Mouse (Mus musculus): ENCODE results near the gene Nf1. TPM values are rescaled to one million over a fixed set of nuclear protein-coding genes. Genes with fewer than 3 reads are reported as not detected.

Gene Nf1
- polyA plus RNA-seq (2014; fragmentation: Nextera tagmentation; extraction: Ambion mirVana), result 8.8 and 9.2 TPM in 2 replicates

DNA sequence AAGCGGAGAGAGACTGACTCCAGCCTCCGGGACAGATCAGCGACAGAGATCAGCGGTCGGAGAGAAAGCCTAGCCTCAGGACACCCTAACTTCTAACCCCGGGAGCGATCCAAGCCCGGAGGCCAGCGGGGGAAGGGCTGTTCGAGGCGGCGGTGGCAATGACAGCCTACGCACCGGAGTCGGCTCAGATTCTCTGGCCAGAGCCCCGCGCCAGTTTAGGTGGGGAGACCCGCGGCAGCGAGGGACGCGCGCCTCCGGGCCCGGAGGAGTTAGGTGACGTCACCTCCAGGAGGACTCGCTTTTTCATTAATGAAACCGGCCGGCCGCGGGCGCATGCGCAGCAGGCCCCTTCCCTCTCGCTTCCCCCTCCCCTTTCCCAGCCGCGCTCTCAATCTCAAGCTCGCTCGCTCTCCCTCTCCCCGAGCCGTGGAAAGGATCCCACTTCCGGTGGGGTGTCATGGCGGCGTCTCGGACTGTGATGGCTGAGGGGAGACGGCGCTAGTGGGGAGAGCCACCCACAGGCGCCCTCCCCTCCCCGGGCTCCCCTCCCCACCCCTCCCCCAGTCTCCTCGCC is at the start of gene Nf1:
Nf1 (plus strand) TSS at position 460 of the 574 bp plus-strand sequence.
- Histone ChIP-seq H3K9ac (ENCODE audit: low read depth, low read length) (peak within 1 kb of the TSS; percentile 97), H3K36me3 (ENCODE audit: control insufficient read depth, insufficient read depth, low read length) (peaks cover 5% of the 10 kb centered on the region; the same call in 1 of the 2 replicates), H3K4me2 (ENCODE audit: low read depth, low read length) (peak within 1 kb of the TSS; percentile 72), H3K9me3 (ENCODE audit: control insufficient read depth, low read length) (no peaks in the 10 kb centered on the region), H3K27ac (replicated peaks; ENCODE audit: low read depth, low read length) (peak within 1 kb of the TSS; percentile 88), H3K4me1 (ENCODE audit: control insufficient read depth, insufficient read depth, low read length) (0 out of 2 replicates have a peak, but pooled peaks cover 6% of the 10 kb centered on the region), H3K27me3 (replicated peaks; ENCODE audit: control insufficient read depth, insufficient read depth, low read length) (no peaks in the 10 kb centered on the region), H3K4me3 (ENCODE audit: low read depth, low read length) (peak within 1 kb of the TSS; percentile 96)
- ATAC-seq (ENCODE audit: low read depth), result peak; percentile 96
- DNase-seq (ENCODE audit: low spot score), result peak; percentile 98
- WGBS, result 0% methylated on average over 6 of the region's 49 CpGs

DNA sequence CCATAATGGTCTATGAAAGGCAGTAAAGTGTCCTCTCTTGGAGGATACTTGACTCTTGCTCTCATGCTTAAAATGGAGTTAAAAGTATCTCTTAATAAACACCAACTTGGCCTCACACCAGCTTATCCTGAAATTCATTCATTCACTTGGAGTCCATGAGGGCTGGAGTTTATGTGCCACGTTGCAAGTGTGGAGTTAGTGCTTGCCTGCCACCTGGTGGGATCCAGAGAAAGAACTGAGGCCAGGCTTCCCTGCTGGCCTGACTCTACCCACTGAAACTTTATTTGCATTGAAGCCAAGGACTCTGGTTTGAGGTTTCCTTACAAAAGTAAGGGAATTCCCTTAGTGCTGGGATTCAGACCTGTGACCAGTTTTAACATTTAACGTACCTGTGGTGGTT is 49.0 kb upstream of the Nf1 start:
- H3K27ac ChIP-seq (replicated peaks; ENCODE audit: low read depth, low read length), result no peak overlapping the region
- H3K27me3 ChIP-seq (replicated peaks; ENCODE audit: control insufficient read depth, insufficient read depth, low read length), result no peaks in the 10 kb centered on the region
- no peak overlapping the region for H3K4me3 ChIP-seq (ENCODE audit: low read depth, low read length)
- H3K9ac ChIP-seq (ENCODE audit: low read depth, low read length), result no peak overlapping the region
- DNase-seq (ENCODE audit: low spot score) (peak; percentile 81), ATAC-seq (ENCODE audit: low read depth) (no peak)
- WGBS, result 50% methylated on average over 2 of the region's 2 CpGs
- H3K36me3 ChIP-seq (ENCODE audit: control insufficient read depth, insufficient read depth, low read length), result no peaks in the 10 kb centered on the region
- H3K9me3 ChIP-seq (ENCODE audit: control insufficient read depth, low read length), result no peaks in the 10 kb centered on the region
- H3K4me1 ChIP-seq (ENCODE audit: control insufficient read depth, insufficient read depth, low read length), result no peaks in the 10 kb centered on the region
- H3K4me2 ChIP-seq (ENCODE audit: low read depth, low read length), result no peak overlapping the region

DNA sequence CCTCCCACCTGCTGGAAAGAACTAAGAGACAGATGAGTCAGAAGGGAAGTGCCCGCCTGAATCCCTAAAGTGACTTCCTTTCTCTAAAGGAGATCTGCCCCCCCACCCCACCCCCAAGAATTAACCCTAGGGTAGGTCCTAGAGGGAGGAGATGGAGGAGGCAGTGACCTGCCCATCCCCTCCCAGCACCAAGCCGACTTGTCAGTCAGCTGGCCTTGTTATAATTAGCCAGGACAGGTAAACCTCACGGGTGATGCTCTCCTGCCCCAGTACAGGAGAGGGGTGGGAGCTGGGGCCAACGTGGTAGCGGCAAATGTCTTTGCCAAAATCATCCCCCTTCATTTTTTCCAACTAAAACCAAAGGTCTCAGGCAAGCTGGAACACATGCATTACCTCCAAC is 47.8 kb upstream of the Nf1 start:
- Histone ChIP-seq H3K4me3 (ENCODE audit: low read depth, low read length) (no peak overlapping the region), H3K27me3 (replicated peaks; ENCODE audit: control insufficient read depth, insufficient read depth, low read length) (no peaks in the 10 kb centered on the region), H3K4me2 (ENCODE audit: low read depth, low read length) (no peak overlapping the region), H3K9ac (ENCODE audit: low read depth, low read length) (no peak overlapping the region), H3K9me3 (ENCODE audit: control insufficient read depth, low read length) (no peaks in the 10 kb centered on the region), H3K36me3 (ENCODE audit: control insufficient read depth, insufficient read depth, low read length) (no peaks in the 10 kb centered on the region), H3K27ac (replicated peaks; ENCODE audit: low read depth, low read length) (no peak overlapping the region), H3K4me1 (ENCODE audit: control insufficient read depth, insufficient read depth, low read length) (no peaks in the 10 kb centered on the region)
- DNase-seq (ENCODE audit: low spot score), result no peak
- ATAC-seq (ENCODE audit: low read depth), result no peak
- WGBS, result 44% methylated on average over 5 of the region's 5 CpGs

DNA sequence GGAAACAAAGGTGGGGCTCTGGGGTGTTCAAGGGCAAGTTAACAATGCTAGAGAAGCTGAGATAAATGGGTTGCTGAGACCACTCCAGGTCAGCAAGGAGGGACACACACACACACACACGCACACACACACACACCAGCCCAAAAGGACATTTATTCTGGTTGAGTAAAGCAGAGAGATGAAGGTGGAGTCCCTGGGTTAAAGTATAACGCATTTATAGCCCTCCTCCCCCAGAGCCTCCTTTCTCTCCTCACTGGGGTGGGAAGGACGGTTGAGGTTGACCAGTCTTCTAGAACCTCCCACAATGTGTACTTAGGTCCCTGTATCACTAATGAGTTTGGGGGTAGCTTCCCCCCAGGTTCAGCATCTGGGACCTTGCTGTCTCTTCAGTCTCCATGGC is 47.4 kb upstream of the Nf1 start:
- Histone ChIP-seq H3K36me3 (ENCODE audit: control insufficient read depth, insufficient read depth, low read length) (no peaks in the 10 kb centered on the region), H3K4me3 (ENCODE audit: low read depth, low read length) (no peak overlapping the region), H3K4me2 (ENCODE audit: low read depth, low read length) (no peak overlapping the region), H3K9me3 (ENCODE audit: control insufficient read depth, low read length) (no peaks in the 10 kb centered on the region), H3K27me3 (replicated peaks; ENCODE audit: control insufficient read depth, insufficient read depth, low read length) (no peaks in the 10 kb centered on the region), H3K9ac (ENCODE audit: low read depth, low read length) (no peak overlapping the region), H3K27ac (replicated peaks; ENCODE audit: low read depth, low read length) (no peak overlapping the region), H3K4me1 (ENCODE audit: control insufficient read depth, insufficient read depth, low read length) (no peaks in the 10 kb centered on the region)
- no peak for DNase-seq (ENCODE audit: low spot score)
- ATAC-seq (ENCODE audit: low read depth), result no peak
- 84% methylated on average over 3 of the region's 3 CpGs for WGBS

DNA sequence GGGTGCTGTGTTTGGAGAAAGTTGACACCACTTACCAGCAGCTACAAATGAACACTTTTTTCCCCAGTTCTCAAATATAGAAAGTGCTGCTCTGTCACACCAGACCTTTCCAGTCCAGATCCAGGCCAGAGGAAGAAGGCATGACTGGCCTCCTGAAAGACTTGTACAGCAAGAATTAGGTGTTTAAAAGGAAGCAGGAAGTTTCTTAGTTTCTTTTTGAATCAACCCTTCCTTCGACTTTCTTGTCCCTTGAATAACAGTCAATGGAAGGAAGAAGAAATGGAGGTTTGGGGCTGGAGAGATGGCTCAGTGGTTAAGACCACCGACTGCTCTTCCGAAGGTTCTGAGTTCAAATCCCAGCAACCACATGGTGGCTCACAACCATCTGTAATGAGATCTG is 46.5 kb upstream of the Nf1 start:
- H3K9ac ChIP-seq (ENCODE audit: low read depth, low read length), result no peak overlapping the region
- WGBS, result 90% methylated on average over 3 of the region's 3 CpGs
- no peaks in the 10 kb centered on the region for H3K4me1 ChIP-seq (ENCODE audit: control insufficient read depth, insufficient read depth, low read length)
- no peaks in the 10 kb centered on the region for H3K9me3 ChIP-seq (ENCODE audit: control insufficient read depth, low read length)
- H3K4me2 ChIP-seq (ENCODE audit: low read depth, low read length), result no peak overlapping the region
- no peak overlapping the region for H3K4me3 ChIP-seq (ENCODE audit: low read depth, low read length)
- no peaks in the 10 kb centered on the region for H3K36me3 ChIP-seq (ENCODE audit: control insufficient read depth, insufficient read depth, low read length)
- no peak overlapping the region for H3K27ac ChIP-seq (replicated peaks; ENCODE audit: low read depth, low read length)
- DNase-seq (ENCODE audit: low spot score) (no peak), ATAC-seq (ENCODE audit: low read depth) (no peak)
- no peaks in the 10 kb centered on the region for H3K27me3 ChIP-seq (replicated peaks; ENCODE audit: control insufficient read depth, insufficient read depth, low read length)

DNA sequence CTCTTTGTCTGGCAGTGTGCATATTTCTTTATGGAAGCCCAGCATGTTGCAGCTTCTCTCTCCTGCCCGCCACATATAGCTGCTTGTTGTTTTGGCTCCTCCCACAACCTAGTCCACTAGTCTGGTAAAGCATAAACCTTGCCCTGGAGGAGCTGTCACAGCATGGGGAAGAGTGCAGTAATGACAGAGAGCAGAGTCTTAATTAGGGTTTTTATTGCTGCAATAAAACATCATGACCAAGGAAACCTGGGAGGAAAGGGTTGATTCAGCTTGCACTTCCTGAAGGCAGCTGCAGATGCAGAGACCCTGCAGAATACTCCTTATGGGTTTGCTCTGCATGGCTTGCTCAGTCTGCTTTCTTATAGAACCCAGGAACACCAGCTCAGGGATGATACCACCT is 45.5 kb upstream of the Nf1 start:
- no peaks in the 10 kb centered on the region for H3K36me3 ChIP-seq (ENCODE audit: control insufficient read depth, insufficient read depth, low read length)
- no peak overlapping the region for H3K4me3 ChIP-seq (ENCODE audit: low read depth, low read length)
- ATAC-seq (ENCODE audit: low read depth) (no peak), DNase-seq (ENCODE audit: low spot score) (no peak)
- H3K4me1 ChIP-seq (ENCODE audit: control insufficient read depth, insufficient read depth, low read length), result no peaks in the 10 kb centered on the region
- H3K27ac ChIP-seq (replicated peaks; ENCODE audit: low read depth, low read length), result no peak overlapping the region
- no peak overlapping the region for H3K9ac ChIP-seq (ENCODE audit: low read depth, low read length)
- no peaks in the 10 kb centered on the region for H3K9me3 ChIP-seq (ENCODE audit: control insufficient read depth, low read length)
- no peaks in the 10 kb centered on the region for H3K27me3 ChIP-seq (replicated peaks; ENCODE audit: control insufficient read depth, insufficient read depth, low read length)
- no peak overlapping the region for H3K4me2 ChIP-seq (ENCODE audit: low read depth, low read length)
- WGBS, result 50% methylated on average over 1 of the region's 1 CpGs

DNA sequence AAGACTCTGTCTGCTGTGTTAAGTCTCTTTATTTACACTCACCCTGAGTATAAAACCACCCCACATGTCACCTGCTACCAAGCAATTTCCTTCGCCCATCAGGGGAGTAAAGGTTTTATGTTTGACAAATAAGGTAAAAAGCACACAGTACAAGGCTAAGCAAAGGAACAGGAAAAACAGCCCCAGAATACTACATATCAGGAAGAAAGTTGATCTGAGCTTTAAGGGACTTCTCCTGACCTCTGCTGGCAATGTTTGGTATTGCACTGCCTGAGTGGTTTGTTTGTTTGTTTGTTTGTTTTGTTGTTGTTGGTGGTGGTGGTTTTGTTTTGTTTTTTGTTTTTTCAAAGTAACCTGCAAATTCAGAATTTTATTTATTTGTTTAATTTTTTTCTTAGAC is 43.3 kb upstream of the Nf1 start:
- H3K36me3 ChIP-seq (ENCODE audit: control insufficient read depth, insufficient read depth, low read length), result no peaks in the 10 kb centered on the region
- 44% methylated on average over 1 of the region's 1 CpGs for WGBS
- H3K27ac ChIP-seq (replicated peaks; ENCODE audit: low read depth, low read length), result no peak overlapping the region
- H3K4me3 ChIP-seq (ENCODE audit: low read depth, low read length), result no peak overlapping the region
- no peaks in the 10 kb centered on the region for H3K4me1 ChIP-seq (ENCODE audit: control insufficient read depth, insufficient read depth, low read length)
- H3K9me3 ChIP-seq (ENCODE audit: control insufficient read depth, low read length), result no peaks in the 10 kb centered on the region
- H3K9ac ChIP-seq (ENCODE audit: low read depth, low read length), result no peak overlapping the region
- no peaks in the 10 kb centered on the region for H3K27me3 ChIP-seq (replicated peaks; ENCODE audit: control insufficient read depth, insufficient read depth, low read length)
- DNase-seq (ENCODE audit: low spot score) (no peak), ATAC-seq (ENCODE audit: low read depth) (no peak)
- H3K4me2 ChIP-seq (ENCODE audit: low read depth, low read length), result no peak overlapping the region

DNA sequence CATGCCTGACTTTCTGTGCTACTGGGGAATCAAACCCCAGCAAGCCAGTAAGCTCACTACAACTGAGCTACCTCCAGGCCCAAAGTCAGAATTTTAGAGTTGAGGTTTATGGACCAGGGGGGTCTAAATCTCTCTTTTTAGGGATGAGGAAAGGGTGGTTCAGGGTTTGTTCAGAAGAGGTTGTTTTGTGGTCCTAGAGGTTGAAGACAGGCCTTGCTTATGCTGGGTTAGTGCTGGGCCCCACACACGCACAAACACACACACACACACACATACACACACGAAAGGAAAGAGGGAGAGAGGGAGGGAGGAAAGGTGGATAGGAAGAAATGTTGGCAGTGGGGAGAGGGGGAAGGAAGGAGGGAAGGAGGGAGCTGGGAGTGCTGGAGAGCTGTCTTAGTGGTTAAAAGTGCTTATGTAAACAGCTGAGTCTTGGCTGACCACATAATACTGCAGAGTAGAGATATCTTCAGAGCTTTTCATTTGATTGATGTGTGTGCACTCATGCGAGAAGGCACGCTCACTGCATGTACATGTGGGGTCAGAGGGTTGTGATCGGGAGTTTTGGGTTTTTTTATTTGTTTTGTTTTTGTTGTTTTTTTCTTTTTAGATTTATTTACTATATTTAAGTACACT is 42.5 kb upstream of the Nf1 start, which contains the start of gene Gm9964:
Gm9964 (minus strand) TSS at position 51 of the 636 bp plus-strand sequence.
- no peaks in the 10 kb centered on the region for H3K4me1 ChIP-seq (ENCODE audit: control insufficient read depth, insufficient read depth, low read length)
- no peak within 1 kb of the TSS for H3K4me2 ChIP-seq (ENCODE audit: low read depth, low read length)
- ATAC-seq (ENCODE audit: low read depth) (no peak), DNase-seq (ENCODE audit: low spot score) (no peak)
- no peaks in the 10 kb centered on the region for H3K27me3 ChIP-seq (replicated peaks; ENCODE audit: control insufficient read depth, insufficient read depth, low read length)
- no peak within 1 kb of the TSS for H3K27ac ChIP-seq (replicated peaks; ENCODE audit: low read depth, low read length)
- no peaks in the 10 kb centered on the region for H3K36me3 ChIP-seq (ENCODE audit: control insufficient read depth, insufficient read depth, low read length)
- no peak within 1 kb of the TSS for H3K4me3 ChIP-seq (ENCODE audit: low read depth, low read length)
- H3K9ac ChIP-seq (ENCODE audit: low read depth, low read length), result no peak within 1 kb of the TSS
- no peaks in the 10 kb centered on the region for H3K9me3 ChIP-seq (ENCODE audit: control insufficient read depth, low read length)
- WGBS, result 79% methylated on average over 5 of the region's 5 CpGs

Data from embryonic facial prominence, embryonic 14.5 days (tissue).